Mouse (Mus musculus) olfactory bulb, adult 2 months (tissue): Measurements from ENCODE around the gene Hinfp.

ENCODE experiments used
- CTCF ChIP-seq: fragments of 200-500 bp; IDR thresholded peaks from 2 replicates; pipeline ENCODE4 v1.5.1; 2012; ENCODE audit warnings: low read depth, mild to moderate bottlenecking, low read length, moderate library complexity; ENCODE audit not compliant: insufficient read depth
- POLR2A ChIP-seq: fragments of 200-500 bp; IDR thresholded peaks from 2 replicates; pipeline ENCODE4 v1.6.1; 2012; ENCODE audit warnings: mild to moderate bottlenecking, low read depth, low read length, moderate library complexity; ENCODE audit not compliant: insufficient read depth

DNA sequence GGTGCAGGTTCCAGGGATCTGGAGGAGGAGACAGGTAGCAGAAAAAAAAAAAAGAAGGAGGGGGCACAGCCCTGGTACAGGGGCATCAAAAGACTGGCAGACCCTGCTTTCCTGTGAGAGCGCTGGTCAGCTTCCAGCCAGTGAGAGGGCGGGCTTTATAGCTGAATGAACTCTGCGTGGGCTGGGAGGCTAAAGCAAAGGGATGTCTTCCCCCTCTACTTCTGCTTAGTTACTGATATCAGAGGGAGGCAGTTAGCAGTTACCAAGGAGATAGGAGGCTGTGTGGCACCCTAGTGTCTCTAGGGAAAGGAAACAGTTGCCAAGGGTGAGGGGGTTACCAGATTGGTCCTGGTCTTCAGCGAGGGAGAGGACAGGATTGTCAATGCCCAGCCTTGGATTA, 55.0 kb downstream of the Hinfp start:
- TF ChIP-seq POLR2A: no peak
- TF ChIP-seq CTCF: no peak
